Mouse (Mus musculus): ENCODE data around the gene Clec14a.

The Clec14a gene

GRCm38 (mm10) chr12:58268563-58269501 lies at the start of gene Clec14a:
Gene Clec14a, minus strand, starts transcription at chr12:58269290.
- peak; percentile 7 for DNase-seq (ENCODE audit: low spot score)

GRCm38 (mm10) chr12:58307835-58308234 lies 38.7 kb upstream of the Clec14a start:
- no peak for DNase-seq (ENCODE audit: low spot score)

GRCm38 (mm10) chr12:58306402-58306801 lies 37.3 kb upstream of the Clec14a start:
- peak; percentile 21 for DNase-seq (ENCODE audit: low spot score)

GRCm38 (mm10) chr12:58305567-58305966 lies 36.5 kb upstream of the Clec14a start:
- DNase-seq (ENCODE audit: low spot score) = no peak

GRCm38 (mm10) chr12:58296980-58297379 lies 27.9 kb upstream of the Clec14a start:
- DNase-seq (ENCODE audit: low spot score) = no peak

- DNase-seq (ENCODE audit: low spot score) = no peak
Observed at GRCm38 (mm10) chr12:58285912-58286311, 16.8 kb upstream of the Clec14a start.

- no peak for DNase-seq (ENCODE audit: low spot score)
Observed at GRCm38 (mm10) chr12:58270520-58270919, 1.4 kb upstream of the Clec14a start.

GRCm38 (mm10) chr12:58269505-58269904 lies 415 bp upstream of the Clec14a start:
- DNase-seq (ENCODE audit: low spot score) = no peak

GRCm38 (mm10) chr12:58268186-58268562 lies 916 bp downstream of the Clec14a start:
- no peak for DNase-seq (ENCODE audit: low spot score)

- DNase-seq (ENCODE audit: low spot score) = no peak
Observed at GRCm38 (mm10) chr12:58267779-58268178, 1.3 kb downstream of the Clec14a start.

GRCm38 (mm10) chr12:58251901-58252300 lies 17.2 kb downstream of the Clec14a start:
- no peak for DNase-seq (ENCODE audit: low spot score)

GRCm38 (mm10) chr12:58232489-58232888 lies 36.6 kb downstream of the Clec14a start:
- DNase-seq (ENCODE audit: low spot score) = no peak

- no peak for DNase-seq (ENCODE audit: low spot score)
Observed at GRCm38 (mm10) chr12:58225644-58226043, 43.4 kb downstream of the Clec14a start.

GRCm38 (mm10) chr12:58219078-58219477 lies 50.0 kb downstream of the Clec14a start:
- DNase-seq (ENCODE audit: low spot score) = no peak

- DNase-seq (ENCODE audit: low spot score) = no peak
Observed at GRCm38 (mm10) chr12:58216218-58216617, 52.9 kb downstream of the Clec14a start.
